Mouse (Mus musculus): ENCODE data around the gene Ptprf. TPM values are rescaled to one million over a fixed set of nuclear protein-coding genes. Genes with fewer than 3 reads are reported as not detected.

The Ptprf gene
- total and polyA plus RNA-seq, 2 experiments = 40.1 to 89.8 TPM

DNA sequence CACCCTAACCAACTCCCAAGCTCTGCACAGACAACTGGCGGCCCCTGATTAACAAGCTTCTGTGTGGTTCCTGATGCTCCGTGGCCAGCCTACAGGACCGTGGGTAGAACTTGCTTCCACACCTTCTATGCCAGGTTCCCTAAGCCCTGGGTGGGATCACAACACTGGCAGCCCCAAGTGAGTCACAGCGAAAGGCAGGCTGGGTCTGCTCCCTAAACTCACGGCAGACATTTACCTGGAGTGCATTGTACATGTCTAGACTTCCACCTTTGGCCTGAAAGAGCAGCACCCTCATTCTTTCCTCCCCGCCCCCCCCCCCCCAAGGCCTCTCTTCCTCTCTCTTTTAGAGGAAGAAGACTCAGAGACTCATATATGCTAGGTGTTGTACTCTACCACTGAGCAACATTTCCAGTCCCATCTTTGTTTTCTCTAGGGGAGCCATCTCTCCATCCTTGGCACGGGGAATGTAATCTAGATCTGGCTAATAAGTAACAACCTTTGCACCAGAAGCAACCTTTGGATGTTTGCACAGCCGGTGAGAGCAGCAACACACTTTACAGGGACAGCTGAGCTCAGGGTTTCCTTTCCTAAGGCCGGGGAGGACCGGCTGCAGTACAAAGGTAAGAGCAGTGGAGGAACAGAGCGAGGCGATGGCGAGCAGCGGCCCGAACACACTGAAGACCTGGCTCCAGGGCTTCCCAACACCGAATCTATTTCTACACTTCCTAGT is 51.1 kb downstream of the Ptprf start:
- H3K4me1 ChIP-seq (ENCODE audit: control insufficient read depth, insufficient read depth, low read length) = peaks cover 29% of the 10 kb centered on the region
- TF ChIP-seq POLR2A (IDR thresholded peaks at IDR 0.05; ENCODE audit: extremely low read depth, insufficient read depth, low read length) (0 out of 2 replicates have a peak, but pooled peaks have one; percentile 40), CTCF (IDR thresholded peaks at IDR 0.05; ENCODE audit: low read depth, low read length) (no peak)
- H3K79me2 ChIP-seq (ENCODE audit: control insufficient read depth, insufficient read depth, low read length) = no peaks in the 10 kb centered on the region
- DNase-seq (ENCODE audit: extremely low read depth, low read depth, low spot score) = peak; percentile 98
- H3K4me3 ChIP-seq (ENCODE audit: insufficient read depth, low read depth, low read length) = no peak overlapping the region
- no peak overlapping the region for H3K9ac ChIP-seq (ENCODE audit: low read depth, low read length)
- no peaks in the 10 kb centered on the region for H3K27me3 ChIP-seq (ENCODE audit: control insufficient read depth, insufficient read depth, low read length)
- WGBS = 33% methylated on average over 15 of the region's 16 CpGs
- peaks cover 2% of the 10 kb centered on the region; the same call in 1 of the 2 replicates for H3K36me3 ChIP-seq (ENCODE audit: control insufficient read depth, insufficient read depth, low read length)
- H3K27ac ChIP-seq (replicated peaks; ENCODE audit: insufficient read depth, low read depth, low read length) = peak overlapping the region; percentile 75

DNA sequence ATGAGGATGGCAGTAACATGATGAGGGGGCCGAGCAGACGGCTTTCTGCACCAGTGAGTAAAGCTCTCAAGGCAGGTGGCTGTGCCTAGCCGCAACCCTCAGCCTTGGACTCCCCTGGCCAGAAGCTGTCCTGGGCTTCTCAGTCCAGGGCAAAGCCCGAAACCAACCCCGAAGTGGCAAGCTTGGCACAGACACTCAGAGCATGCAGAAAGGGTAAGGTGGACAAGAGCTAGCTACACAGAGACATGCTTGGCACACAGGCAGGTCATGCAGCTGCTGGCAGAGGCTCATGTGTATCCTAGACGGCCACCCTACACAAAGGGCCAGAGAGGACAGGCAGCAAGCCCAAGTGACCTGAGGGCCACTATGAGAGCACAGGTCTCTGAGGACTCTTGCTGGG is 52.5 kb downstream of the Ptprf start:
- TF ChIP-seq CTCF (IDR thresholded peaks at IDR 0.05; ENCODE audit: low read depth, low read length) = no peak
- TF ChIP-seq POLR2A (IDR thresholded peaks at IDR 0.05; ENCODE audit: extremely low read depth, insufficient read depth, low read length) = no peak
- 44% methylated on average over 6 of the region's 6 CpGs for WGBS
- peak overlapping the region; percentile 29 for H3K27ac ChIP-seq (replicated peaks; ENCODE audit: insufficient read depth, low read depth, low read length)
- no peak overlapping the region for H3K4me3 ChIP-seq (ENCODE audit: insufficient read depth, low read depth, low read length)
- no peaks in the 10 kb centered on the region for H3K79me2 ChIP-seq (ENCODE audit: control insufficient read depth, insufficient read depth, low read length)
- H3K27me3 ChIP-seq (ENCODE audit: control insufficient read depth, insufficient read depth, low read length) = no peaks in the 10 kb centered on the region
- peaks cover 2% of the 10 kb centered on the region; the same call in 1 of the 2 replicates for H3K36me3 ChIP-seq (ENCODE audit: control insufficient read depth, insufficient read depth, low read length)
- H3K4me1 ChIP-seq (ENCODE audit: control insufficient read depth, insufficient read depth, low read length) = peaks cover 41% of the 10 kb centered on the region
- no peak overlapping the region for H3K9ac ChIP-seq (ENCODE audit: low read depth, low read length)
- DNase-seq (ENCODE audit: extremely low read depth, low read depth, low spot score) = peak; percentile 92

DNA sequence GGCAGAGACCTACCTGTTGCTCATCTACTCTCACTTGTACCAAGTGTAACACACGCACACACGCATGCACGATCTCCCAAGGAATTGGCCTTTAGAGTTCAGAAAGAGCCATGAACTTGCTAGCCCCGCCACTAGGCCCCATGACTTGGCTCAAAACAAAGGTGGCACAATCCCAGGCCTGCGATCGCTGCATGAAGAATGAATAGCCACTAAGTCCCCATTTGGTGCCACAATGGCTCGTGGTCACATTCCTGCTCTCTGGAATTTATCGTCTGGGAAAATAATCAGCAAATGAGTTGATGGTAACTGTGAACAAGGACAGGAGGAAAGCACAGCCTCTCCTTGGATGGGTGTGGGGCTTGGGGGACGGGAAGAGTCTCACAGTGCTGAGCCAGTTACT is 54.3 kb downstream of the Ptprf start:
- Histone ChIP-seq H3K9ac (ENCODE audit: low read depth, low read length) (no peak overlapping the region), H3K27me3 (ENCODE audit: control insufficient read depth, insufficient read depth, low read length) (no peaks in the 10 kb centered on the region), H3K27ac (replicated peaks; ENCODE audit: insufficient read depth, low read depth, low read length) (no peak overlapping the region), H3K4me1 (ENCODE audit: control insufficient read depth, insufficient read depth, low read length) (peaks cover 41% of the 10 kb centered on the region), H3K4me3 (ENCODE audit: insufficient read depth, low read depth, low read length) (no peak overlapping the region), H3K36me3 (ENCODE audit: control insufficient read depth, insufficient read depth, low read length) (peaks cover 2% of the 10 kb centered on the region; the same call in 1 of the 2 replicates), H3K79me2 (ENCODE audit: control insufficient read depth, insufficient read depth, low read length) (no peaks in the 10 kb centered on the region)
- no peak for TF ChIP-seq CTCF (IDR thresholded peaks at IDR 0.05; ENCODE audit: low read depth, low read length)
- no peak for TF ChIP-seq POLR2A (IDR thresholded peaks at IDR 0.05; ENCODE audit: extremely low read depth, insufficient read depth, low read length)
- DNase-seq (ENCODE audit: extremely low read depth, low read depth, low spot score) = peak; percentile 50
- 65% methylated on average over 9 of the region's 9 CpGs for WGBS

DNA sequence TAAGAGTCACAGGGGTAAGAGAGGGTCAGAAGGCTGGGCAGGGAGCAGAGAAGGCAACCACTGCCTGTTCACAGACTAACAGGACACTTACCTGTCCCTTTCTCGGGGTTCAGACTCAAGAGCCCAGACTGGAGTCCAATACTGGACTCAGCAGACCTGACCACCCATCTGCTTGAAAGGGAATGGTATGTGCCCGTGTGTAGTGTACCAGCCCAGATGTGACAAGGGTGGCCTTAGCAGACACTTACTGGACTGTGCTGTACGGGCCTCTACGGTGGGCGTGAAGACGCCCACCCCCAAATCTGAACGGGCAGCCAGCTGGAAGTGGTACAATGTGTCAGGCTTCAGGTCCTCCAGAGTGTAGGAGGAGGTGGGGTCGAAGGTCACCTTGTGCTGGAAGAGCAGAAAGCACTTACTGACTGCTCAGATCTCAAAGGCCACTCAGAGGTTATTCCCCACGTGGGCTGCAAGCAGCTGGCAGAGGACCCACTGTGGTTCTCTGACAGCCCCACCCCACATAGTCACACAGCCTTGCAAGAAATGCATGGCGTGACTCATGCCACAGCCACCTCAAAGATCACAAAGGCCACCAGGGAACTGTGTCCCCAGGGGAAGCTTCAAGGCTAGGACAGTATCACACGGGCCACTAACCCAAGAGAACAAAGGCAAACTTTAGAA is 56.4 kb downstream of the Ptprf start:
- Histone ChIP-seq H3K9ac (ENCODE audit: low read depth, low read length) (no peak overlapping the region), H3K4me3 (ENCODE audit: insufficient read depth, low read depth, low read length) (no peak overlapping the region), H3K79me2 (ENCODE audit: control insufficient read depth, insufficient read depth, low read length) (no peaks in the 10 kb centered on the region), H3K36me3 (ENCODE audit: control insufficient read depth, insufficient read depth, low read length) (peaks cover 2% of the 10 kb centered on the region; the same call in 1 of the 2 replicates), H3K27ac (replicated peaks; ENCODE audit: insufficient read depth, low read depth, low read length) (peak overlapping the region; percentile 30), H3K27me3 (ENCODE audit: control insufficient read depth, insufficient read depth, low read length) (no peaks in the 10 kb centered on the region), H3K4me1 (ENCODE audit: control insufficient read depth, insufficient read depth, low read length) (peaks cover 39% of the 10 kb centered on the region)
- DNase-seq (ENCODE audit: extremely low read depth, low read depth, low spot score) = peak; percentile 65
- WGBS = 36% methylated on average over 11 of the region's 11 CpGs
- TF ChIP-seq POLR2A (IDR thresholded peaks at IDR 0.05; ENCODE audit: extremely low read depth, insufficient read depth, low read length) (no peak), CTCF (IDR thresholded peaks at IDR 0.05; ENCODE audit: low read depth, low read length) (no peak)

DNA sequence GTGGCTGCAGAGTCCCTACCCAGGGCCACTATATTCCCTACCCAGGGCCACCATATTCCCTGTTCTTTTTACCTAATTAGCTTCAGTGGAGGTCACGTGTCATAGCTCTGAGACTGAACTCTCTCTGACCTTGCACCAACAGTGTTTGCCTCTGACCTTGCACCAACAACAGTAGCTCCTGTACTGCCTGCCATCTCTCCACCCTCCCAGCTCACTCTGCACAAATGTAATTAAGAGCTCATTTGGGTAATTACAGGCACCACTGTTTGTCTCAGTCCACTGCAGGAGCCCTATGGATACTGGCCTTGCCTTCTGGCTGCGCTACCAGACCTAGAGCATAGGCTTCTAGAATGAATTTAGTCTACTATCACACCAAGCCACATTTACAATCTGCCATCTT is 57.3 kb downstream of the Ptprf start:
- DNase-seq (ENCODE audit: extremely low read depth, low read depth, low spot score) = peak; percentile 73
- 59% methylated on average over 2 of the region's 2 CpGs for WGBS
- no peak overlapping the region for H3K27ac ChIP-seq (replicated peaks; ENCODE audit: insufficient read depth, low read depth, low read length)
- H3K9ac ChIP-seq (ENCODE audit: low read depth, low read length) = no peak overlapping the region
- no peak overlapping the region for H3K4me3 ChIP-seq (ENCODE audit: insufficient read depth, low read depth, low read length)
- H3K4me1 ChIP-seq (ENCODE audit: control insufficient read depth, insufficient read depth, low read length) = peaks cover 42% of the 10 kb centered on the region
- H3K27me3 ChIP-seq (ENCODE audit: control insufficient read depth, insufficient read depth, low read length) = no peaks in the 10 kb centered on the region
- H3K79me2 ChIP-seq (ENCODE audit: control insufficient read depth, insufficient read depth, low read length) = no peaks in the 10 kb centered on the region; the same call in 1 of the 2 replicates
- TF ChIP-seq POLR2A (IDR thresholded peaks at IDR 0.05; ENCODE audit: extremely low read depth, insufficient read depth, low read length) (no peak), CTCF (IDR thresholded peaks at IDR 0.05; ENCODE audit: low read depth, low read length) (no peak)
- peaks cover 2% of the 10 kb centered on the region; the same call in 1 of the 2 replicates for H3K36me3 ChIP-seq (ENCODE audit: control insufficient read depth, insufficient read depth, low read length)
